Mouse (Mus musculus) stomach, embryonic 15.5 days (tissue): ENCODE measurements around the gene Tmem145. TPM values are rescaled to one million over a fixed set of nuclear protein-coding genes. Genes with fewer than 3 reads are reported as not detected.
A peak's percentile ranks its signal among the peaks of the same experiment; 100 is the strongest.

Source experiments
- ATAC-seq: fragments of 200-750 bp; cut with Nextera tagmentation; 2 replicates; pipeline ENCODE4 v1.8.0; 2017; ENCODE audit warnings: low read depth, moderate number of reproducible peaks, moderate TSS enrichment; ENCODE audit not compliant: insufficient read depth, low FRiP score
- H3K27ac ChIP-seq: fragments of 300-500 bp; sonication (generic); 2 replicates; pipeline ENCODE4 v1.5.1; 2015; ENCODE audit warnings: mild to moderate bottlenecking, inconsistent platforms
- H3K27me3 ChIP-seq: fragments of 300-500 bp; sonication (generic); replicated peaks from 2 replicates; pipeline ENCODE4 v1.6.1; 2015; ENCODE audit warnings: inconsistent platforms
- H3K36me3 ChIP-seq: fragments of 300-500 bp; sonication (generic); 2 replicates; pipeline ENCODE4 v1.6.1; 2015; ENCODE audit warnings: inconsistent platforms
- H3K4me1 ChIP-seq: fragments of 300-500 bp; sonication (generic); 2 replicates; pipeline ENCODE4 v1.6.1; 2015; ENCODE audit warnings: inconsistent platforms
- H3K4me2 ChIP-seq: fragments of 300-500 bp; sonication (generic); 2 replicates; pipeline ENCODE4 v1.6.1; 2015; ENCODE audit warnings: mild to moderate bottlenecking, inconsistent platforms
- H3K4me3 ChIP-seq: fragments of 300-500 bp; sonication (generic); replicated peaks from 2 replicates; pipeline ENCODE4 v1.5.1; 2015; ENCODE audit warnings: inconsistent platforms
- H3K9ac ChIP-seq: fragments of 300-500 bp; sonication (generic); 2 replicates; pipeline ENCODE4 v1.6.1; 2015; ENCODE audit warnings: inconsistent platforms
- H3K9me3 ChIP-seq: fragments of 300-500 bp; sonication (generic); 2 replicates; pipeline ENCODE4 v1.6.1; 2016; ENCODE audit warnings: inconsistent platforms
- WGBS: fragments of 180-500 bp; shearing (Covaris S2); methylation state at CpG from one replicate; pipeline ENCODE4 v1.1.7; 2015; 5-methylcytosine and 5-hydroxymethylcytosine counted together
- polyA plus RNA-seq: library from polyadenylated mRNA; unstranded; fragments of >200 nt; fragmentation: Nextera tagmentation; extraction: Ambion mirVana; gene quantifications from 2 replicates; pipeline ENCODE4 v1.2.1, GENCODE M21; 2015

The Tmem145 gene
- polyA plus RNA-seq, 1 experiment from 2014 or later, result 1.6 TPM

DNA sequence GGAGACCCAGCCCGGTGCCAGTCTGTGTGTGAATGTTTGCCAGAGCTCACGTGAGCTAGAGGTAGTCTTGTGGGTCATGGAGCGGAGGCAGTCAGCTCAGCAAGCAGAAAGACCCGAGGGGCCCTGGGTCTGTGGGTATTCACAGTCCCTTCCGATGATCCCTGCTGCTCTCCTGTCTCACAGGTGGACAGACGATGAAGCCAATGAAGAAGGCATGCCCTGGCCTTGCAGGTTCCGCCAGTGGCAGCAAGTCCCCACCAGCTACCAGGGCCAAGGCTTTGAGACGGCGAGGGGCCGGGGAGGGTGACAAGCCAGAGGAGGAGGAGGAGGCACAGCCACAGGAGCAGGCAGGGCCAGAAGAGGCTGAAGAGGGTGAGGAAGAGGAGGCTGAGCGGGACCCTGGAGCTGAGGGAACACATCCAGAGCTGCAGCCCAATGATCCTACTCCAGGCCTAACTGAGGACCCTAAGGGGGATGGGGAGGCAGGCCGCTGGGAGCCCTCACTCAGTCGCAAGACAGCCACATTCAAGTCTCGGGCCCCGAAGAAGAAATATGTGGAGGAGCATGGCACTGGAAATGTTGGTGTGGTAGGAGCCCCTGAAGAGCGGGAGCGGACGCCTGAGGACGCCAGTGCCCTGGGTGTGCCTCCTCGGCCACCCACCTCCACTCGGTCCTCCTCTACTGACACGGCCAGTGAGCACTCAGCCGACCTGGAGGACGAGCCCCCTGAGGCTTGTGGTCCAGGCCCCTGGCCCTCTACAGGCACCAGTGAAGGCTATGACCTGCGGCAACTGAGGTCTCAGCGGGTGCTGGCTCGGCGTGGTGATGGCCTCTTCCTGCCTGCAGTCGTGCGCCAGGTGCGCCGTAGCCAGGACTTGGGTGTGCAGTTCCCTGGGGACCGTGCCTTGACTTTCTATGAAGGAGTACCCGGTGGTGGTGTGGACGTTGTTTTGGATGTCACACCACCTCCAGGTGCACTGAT lies 35.0 kb upstream of the Tmem145 start:
- Histone ChIP-seq H3K27ac (no peak overlapping the region), H3K9me3 (no peaks in the 10 kb centered on the region), H3K4me1 (peaks cover 52% of the 10 kb centered on the region), H3K9ac (no peak overlapping the region), H3K4me3 (no peak overlapping the region), H3K36me3 (peaks cover 19% of the 10 kb centered on the region), H3K4me2 (no peak overlapping the region), H3K27me3 (no peaks in the 10 kb centered on the region)
- no peak for ATAC-seq
- WGBS, result 88% methylated on average over 35 of the region's 35 CpGs

GRCm38 (mm10) chr7:25271651-25272444 lies 34.1 kb upstream of the Tmem145 start:
- 90% methylated on average over 28 of the region's 30 CpGs for WGBS
- Histone ChIP-seq H3K27ac (no peak overlapping the region), H3K4me1 (peaks cover 55% of the 10 kb centered on the region), H3K4me2 (no peak overlapping the region), H3K36me3 (peaks cover 19% of the 10 kb centered on the region), H3K4me3 (no peak overlapping the region), H3K27me3 (no peaks in the 10 kb centered on the region), H3K9me3 (no peaks in the 10 kb centered on the region), H3K9ac (no peak overlapping the region)
- no peak for ATAC-seq

GRCm38 (mm10) chr7:25272445-25273258 lies 33.3 kb upstream of the Tmem145 start:
- H3K36me3 ChIP-seq, result peaks cover 19% of the 10 kb centered on the region
- H3K27me3 ChIP-seq, result no peaks in the 10 kb centered on the region
- WGBS, result 85% methylated on average over 38 of the region's 38 CpGs
- no peak overlapping the region for H3K9ac ChIP-seq
- peaks cover 56% of the 10 kb centered on the region for H3K4me1 ChIP-seq
- H3K4me3 ChIP-seq, result no peak overlapping the region
- H3K4me2 ChIP-seq, result no peak overlapping the region
- H3K9me3 ChIP-seq, result no peaks in the 10 kb centered on the region
- ATAC-seq, result no peak
- H3K27ac ChIP-seq, result no peak overlapping the region

- no peak overlapping the region; the same call in 1 of the 2 replicates for H3K27ac ChIP-seq
- H3K4me3 ChIP-seq, result no peak overlapping the region
- WGBS, result 83% methylated on average over 22 of the region's 22 CpGs
- no peak overlapping the region for H3K4me2 ChIP-seq
- no peaks in the 10 kb centered on the region for H3K9me3 ChIP-seq
- no peak overlapping the region for H3K9ac ChIP-seq
- H3K27me3 ChIP-seq, result no peaks in the 10 kb centered on the region
- peaks cover 19% of the 10 kb centered on the region for H3K36me3 ChIP-seq
- H3K4me1 ChIP-seq, result peaks cover 59% of the 10 kb centered on the region
- peak; percentile 44; the same call in 1 of the 2 replicates for ATAC-seq
Observed at GRCm38 (mm10) chr7:25273259-25274241, 32.4 kb upstream of the Tmem145 start.

DNA sequence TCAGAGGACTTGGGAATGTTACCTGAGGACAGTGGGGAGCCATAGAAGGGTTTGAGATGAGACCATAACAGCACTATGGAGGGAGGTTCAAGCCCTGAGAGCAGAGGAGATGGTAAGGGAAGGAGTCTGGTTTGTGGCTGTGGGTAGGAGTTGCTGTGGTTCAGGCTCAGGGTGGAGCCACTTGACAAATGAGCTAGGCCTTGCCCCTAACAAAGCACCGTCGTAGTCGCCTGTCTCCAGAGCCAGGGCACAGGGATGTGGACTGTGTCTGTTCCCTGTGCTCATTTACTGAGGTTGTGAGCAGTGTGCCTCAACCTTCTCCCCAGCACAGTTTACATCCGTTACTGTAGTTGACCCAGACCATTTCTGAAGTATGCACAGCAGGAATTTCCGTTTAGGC lies 31.3 kb upstream of the Tmem145 start:
- Histone ChIP-seq H3K36me3 (peaks cover 19% of the 10 kb centered on the region), H3K4me1 (peaks cover 50% of the 10 kb centered on the region), H3K27ac (peak overlapping the region; percentile 100; the same call in 1 of the 2 replicates), H3K4me3 (no peak overlapping the region), H3K27me3 (no peaks in the 10 kb centered on the region), H3K4me2 (no peak overlapping the region), H3K9ac (0 out of 2 replicates have a peak overlapping the region, but pooled peaks have one; percentile 1), H3K9me3 (no peaks in the 10 kb centered on the region)
- ATAC-seq, result no peak
- WGBS, result 31% methylated on average over 5 of the region's 5 CpGs

DNA sequence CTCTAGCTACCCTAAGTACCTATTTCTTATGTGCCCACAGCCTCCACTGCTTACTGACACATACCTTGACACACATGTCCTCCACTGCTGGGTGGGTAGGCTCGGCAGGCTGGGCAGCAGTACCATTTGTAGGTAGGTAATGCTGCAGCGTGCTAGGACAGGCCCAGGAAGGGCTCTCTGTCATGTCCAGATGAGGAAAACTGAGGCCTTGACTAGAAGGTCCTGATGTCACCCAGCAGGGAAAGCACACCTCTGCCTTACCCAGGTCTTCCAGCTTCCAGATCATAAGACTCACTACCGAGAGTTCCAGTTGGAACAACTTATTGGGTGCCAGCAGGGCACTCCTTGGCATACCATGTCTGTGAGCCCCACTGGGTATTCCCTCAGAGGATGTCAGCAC lies 30.9 kb upstream of the Tmem145 start:
- Histone ChIP-seq H3K4me3 (no peak overlapping the region), H3K4me1 (peaks cover 49% of the 10 kb centered on the region), H3K36me3 (peaks cover 19% of the 10 kb centered on the region), H3K27me3 (no peaks in the 10 kb centered on the region), H3K9ac (0 out of 2 replicates have a peak overlapping the region, but pooled peaks have one; percentile 1), H3K4me2 (no peak overlapping the region), H3K27ac (peak overlapping the region; percentile 100), H3K9me3 (no peaks in the 10 kb centered on the region)
- no peak for ATAC-seq
- WGBS, result 80% methylated on average over 3 of the region's 3 CpGs

DNA sequence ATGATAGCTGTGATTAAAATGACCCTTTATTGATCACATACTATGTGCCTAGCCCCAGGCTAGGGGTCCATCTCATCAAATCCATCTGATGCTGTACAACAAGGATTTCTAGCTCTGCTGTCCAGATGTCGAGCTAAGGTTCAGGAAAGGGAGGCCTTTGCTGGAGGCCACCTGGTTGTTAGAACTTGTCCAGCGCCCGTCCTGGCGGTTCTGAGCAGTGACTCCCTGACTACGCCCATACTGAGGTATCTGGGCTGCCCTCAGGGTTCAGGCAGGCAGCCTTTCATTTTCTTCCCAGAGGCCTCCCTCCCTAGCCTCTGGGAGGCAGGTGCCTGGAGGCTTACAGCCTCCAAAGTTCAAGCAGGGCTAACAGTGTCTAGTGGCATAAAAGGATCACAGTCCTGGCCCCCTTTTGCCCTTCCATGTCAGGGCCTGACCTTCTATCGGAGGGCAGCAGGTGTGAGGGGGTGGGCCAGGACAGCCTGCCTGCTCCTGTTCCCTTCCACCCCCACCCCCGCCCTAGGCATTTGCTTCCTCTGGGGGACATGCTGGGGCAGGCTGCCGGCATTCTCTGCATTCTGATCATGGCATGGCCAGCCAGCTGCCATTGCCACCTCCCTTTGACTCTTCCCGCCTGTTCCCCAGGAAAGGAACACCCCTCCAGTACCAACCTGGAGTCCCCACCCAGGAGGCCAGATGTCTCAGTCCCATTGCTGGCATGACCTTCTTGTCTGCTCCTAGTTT lies 30.2 kb upstream of the Tmem145 start:
- Histone ChIP-seq H3K4me1 (peaks cover 51% of the 10 kb centered on the region), H3K4me2 (no peak overlapping the region), H3K9me3 (no peaks in the 10 kb centered on the region), H3K9ac (peak overlapping the region; percentile 34; the same call in 1 of the 2 replicates), H3K27ac (peak overlapping the region; percentile 100), H3K36me3 (peaks cover 19% of the 10 kb centered on the region), H3K4me3 (no peak overlapping the region), H3K27me3 (no peaks in the 10 kb centered on the region)
- WGBS, result 47% methylated on average over 9 of the region's 9 CpGs
- ATAC-seq, result no peak

GRCm38 (mm10) chr7:25277405-25277804 lies 28.5 kb upstream of the Tmem145 start:
- WGBS, result 77% methylated on average over 4 of the region's 4 CpGs
- Histone ChIP-seq H3K27ac (peak overlapping the region; percentile 100), H3K36me3 (peaks cover 16% of the 10 kb centered on the region), H3K4me1 (peaks cover 61% of the 10 kb centered on the region), H3K9ac (peak overlapping the region; percentile 1; the same call in 1 of the 2 replicates), H3K4me2 (peak overlapping the region; percentile 87), H3K4me3 (peak overlapping the region; percentile 71; the same call in 1 of the 2 replicates), H3K27me3 (no peaks in the 10 kb centered on the region), H3K9me3 (no peaks in the 10 kb centered on the region)
- no peak for ATAC-seq

GRCm38 (mm10) chr7:25277998-25278340 lies 27.9 kb upstream of the Tmem145 start:
- ATAC-seq, result no peak
- H3K4me2 ChIP-seq, result peak overlapping the region; percentile 87
- H3K9me3 ChIP-seq, result no peaks in the 10 kb centered on the region
- H3K36me3 ChIP-seq, result peaks cover 10% of the 10 kb centered on the region; the same call in 1 of the 2 replicates
- peak overlapping the region; percentile 71 for H3K4me3 ChIP-seq
- no peaks in the 10 kb centered on the region for H3K27me3 ChIP-seq
- peak overlapping the region; percentile 100 for H3K27ac ChIP-seq
- whole genome bisulfite sequencing, result 8% methylated on average over 4 of the region's 4 CpGs
- peaks cover 60% of the 10 kb centered on the region for H3K4me1 ChIP-seq
- peak overlapping the region; percentile 1; the same call in 1 of the 2 replicates for H3K9ac ChIP-seq
